Mouse (Mus musculus) liver, postnatal 0 days (tissue): ENCODE data around the gene Grid2ip. TPM values are rescaled to one million over a fixed set of nuclear protein-coding genes. Genes with fewer than 3 reads are reported as not detected.

Source experiments
- ATAC-seq: fragments of 200-750 bp; cut with Nextera tagmentation; 2 replicates; pipeline ENCODE4 v1.8.0; 2017; ENCODE audit warnings: mild to moderate bottlenecking, moderate library complexity
- DNase-seq: peaks from one replicate; pipeline ENCODE4 v3.0.0-alpha.2; 2016
- H3K27ac ChIP-seq: fragments of 300-500 bp; sonication (generic); 2 replicates; pipeline ENCODE4 v1.5.1; 2014; ENCODE audit warnings: antibody characterized with exemption, moderate library complexity, mild to moderate bottlenecking, low read depth
- H3K27me3 ChIP-seq: fragments of 300-500 bp; sonication (generic); 2 replicates; pipeline ENCODE4 v1.6.1; 2014; ENCODE audit warnings: low read length, control low read depth, mixed read lengths; ENCODE audit not compliant: insufficient read depth
- H3K36me3 ChIP-seq: fragments of 300-500 bp; sonication (generic); replicated peaks from 2 replicates; pipeline ENCODE4 v1.6.1; 2014; ENCODE audit warnings: mild to moderate bottlenecking, control low read depth, low read length, moderate library complexity, mixed read lengths; ENCODE audit not compliant: insufficient read depth
- H3K4me1 ChIP-seq: fragments of 300-500 bp; sonication (generic); 2 replicates; pipeline ENCODE4 v1.6.1; 2014; ENCODE audit warnings: antibody characterized with exemption, mild to moderate bottlenecking, control low read depth; ENCODE audit not compliant: insufficient read depth
- H3K4me2 ChIP-seq: fragments of 300-500 bp; sonication (generic); 2 replicates; pipeline ENCODE4 v1.6.1; 2014; ENCODE audit warnings: low read depth, mild to moderate bottlenecking, low read length, moderate library complexity, mixed read lengths
- H3K4me3 ChIP-seq: fragments of 300-500 bp; sonication (generic); 2 replicates; pipeline ENCODE4 v1.5.1; 2014; ENCODE audit warnings: low read depth, low read length
- H3K9ac ChIP-seq: fragments of 300-500 bp; sonication (generic); replicated peaks from 2 replicates; pipeline ENCODE4 v1.6.1; 2014; ENCODE audit warnings: mild to moderate bottlenecking, moderate library complexity
- H3K9me3 ChIP-seq: fragments of 300-500 bp; sonication (generic); 2 replicates; pipeline ENCODE4 v1.6.1; 2016; ENCODE audit warnings: mild to moderate bottlenecking, control low read depth, low read length, mixed read lengths
- CTCF ChIP-seq: sonication (generic); IDR thresholded peaks from 2 replicates; pipeline ENCODE4 v1.5.1; 2016; ENCODE audit warnings: antibody characterized with exemption, low read depth
- EP300 ChIP-seq: IDR thresholded peaks from 2 replicates; pipeline ENCODE4 v1.6.1; 2016; ENCODE audit warnings: antibody characterized with exemption, low read depth, mild to moderate bottlenecking
- WGBS: fragments of 180-500 bp; shearing (Covaris S2); extraction: QIAGEN DNeasy Blood & Tissue Kit; methylation state at CpG from one replicate; pipeline ENCODE4 v1.1.7; 2014; ENCODE audit not compliant: insufficient replicate concordance; 5-methylcytosine and 5-hydroxymethylcytosine counted together
- polyA plus RNA-seq: library from polyadenylated mRNA; unstranded; fragments of >200 nt; fragmentation: Nextera tagmentation; extraction: Ambion mirVana; gene quantifications from 2 replicates; pipeline ENCODE4 v1.2.1, GENCODE M21; 2015

Grid2ip gene
- polyA plus RNA-seq, 1 experiment from 2014 or later = not detected

DNA sequence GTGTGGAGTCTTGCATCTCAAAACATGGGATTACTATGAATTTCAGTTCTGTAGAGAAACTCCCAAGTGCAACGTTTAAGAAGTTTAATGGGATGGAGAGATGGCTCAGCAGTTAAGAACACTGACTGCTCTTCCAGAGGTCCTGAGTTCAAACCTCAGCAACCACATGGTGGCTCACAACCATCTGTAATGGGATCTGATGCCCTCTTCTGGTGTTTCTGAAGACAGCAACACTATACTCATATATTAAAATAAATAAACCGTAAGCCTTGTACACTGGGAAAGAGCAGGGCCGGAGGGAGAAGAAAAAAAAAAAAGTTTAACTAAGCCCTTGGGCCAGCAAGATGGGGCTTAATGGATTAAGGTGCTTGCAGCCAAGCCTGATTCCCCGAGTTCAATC lies 65.9 kb downstream of the Grid2ip start:
- Histone ChIP-seq H3K4me3 (no peak overlapping the region), H3K4me2 (no peak overlapping the region), H3K9me3 (no peaks in the 10 kb centered on the region), H3K36me3 (peaks cover 40% of the 10 kb centered on the region), H3K9ac (no peak overlapping the region), H3K27me3 (no peaks in the 10 kb centered on the region), H3K4me1 (no peaks in the 10 kb centered on the region), H3K27ac (no peak overlapping the region)
- WGBS = 81% methylated on average over 4 of the region's 4 CpGs
- DNase-seq (no peak), ATAC-seq (no peak)
- TF ChIP-seq EP300 (no peak), CTCF (peak; percentile 17; the same call in 1 of the 2 replicates)

DNA sequence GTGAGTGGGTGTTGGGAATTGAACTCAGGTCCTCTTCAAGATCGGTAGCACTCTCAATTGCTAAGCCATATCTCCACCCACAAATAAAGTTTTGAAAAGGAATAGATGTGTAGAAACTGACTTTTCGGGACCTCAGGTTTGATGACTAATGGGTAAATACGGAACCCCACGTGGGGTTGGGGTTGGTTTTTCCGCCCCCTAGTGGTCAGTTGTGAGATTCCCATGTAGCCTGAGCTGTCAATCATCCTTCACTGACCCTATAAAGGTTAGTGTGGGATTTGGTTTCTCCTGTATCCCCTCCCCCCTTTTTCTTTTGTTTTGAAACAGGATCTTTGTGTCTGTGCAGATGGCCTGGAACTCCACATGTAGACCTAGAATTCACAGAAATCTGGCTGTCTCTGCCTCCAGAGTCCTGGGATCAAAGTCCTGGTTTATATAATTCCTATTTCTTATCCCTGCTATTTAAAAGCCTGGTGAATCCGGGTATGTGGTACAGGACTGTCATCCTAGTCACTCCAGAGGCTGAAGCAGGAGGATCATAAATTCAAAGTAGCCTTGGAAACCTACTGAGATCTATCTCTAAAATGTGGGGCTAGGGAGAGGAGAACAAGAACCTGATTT lies 66.9 kb downstream of the Grid2ip start:
- Histone ChIP-seq H3K27ac (no peak overlapping the region), H3K9me3 (no peaks in the 10 kb centered on the region), H3K36me3 (peaks cover 30% of the 10 kb centered on the region), H3K27me3 (no peaks in the 10 kb centered on the region), H3K4me1 (no peaks in the 10 kb centered on the region), H3K4me3 (no peak overlapping the region), H3K4me2 (no peak overlapping the region), H3K9ac (no peak overlapping the region)
- WGBS = 18% methylated on average over 6 of the region's 6 CpGs
- peak; percentile 78 for DNase-seq
- TF ChIP-seq CTCF (peak; percentile 90), EP300 (no peak)
- peak; percentile 80 for ATAC-seq

DNA sequence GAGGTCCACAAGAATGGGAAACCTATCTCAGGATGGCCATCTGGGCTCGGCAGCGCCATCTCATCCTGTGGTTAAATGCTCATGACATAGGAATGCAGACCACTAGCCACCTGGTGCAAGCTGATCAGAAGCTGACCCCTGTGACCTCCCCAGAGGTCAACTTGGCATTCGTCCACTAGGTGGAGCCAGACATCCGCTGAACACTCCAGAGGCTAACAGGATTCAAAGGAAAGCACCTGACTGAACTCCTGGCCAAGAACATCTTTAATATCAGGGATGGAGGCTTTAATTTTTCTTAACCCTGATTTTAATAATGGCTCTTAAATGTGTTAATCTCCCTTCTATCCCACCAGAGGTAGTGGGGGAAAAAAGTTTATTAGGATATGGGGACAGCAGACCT lies 77.3 kb downstream of the Grid2ip start:
- ATAC-seq = peak; percentile 71
- no peaks in the 10 kb centered on the region for H3K4me1 ChIP-seq
- DNase-seq = peak; percentile 86
- no peak overlapping the region for H3K4me3 ChIP-seq
- no peak for TF ChIP-seq EP300
- TF ChIP-seq CTCF = peak; percentile 95
- H3K4me2 ChIP-seq = no peak overlapping the region
- WGBS = 9% methylated on average over 4 of the region's 4 CpGs
- H3K36me3 ChIP-seq = no peaks in the 10 kb centered on the region
- no peak overlapping the region for H3K9ac ChIP-seq
- no peaks in the 10 kb centered on the region for H3K9me3 ChIP-seq
- no peaks in the 10 kb centered on the region for H3K27me3 ChIP-seq
- H3K27ac ChIP-seq = no peak overlapping the region

DNA sequence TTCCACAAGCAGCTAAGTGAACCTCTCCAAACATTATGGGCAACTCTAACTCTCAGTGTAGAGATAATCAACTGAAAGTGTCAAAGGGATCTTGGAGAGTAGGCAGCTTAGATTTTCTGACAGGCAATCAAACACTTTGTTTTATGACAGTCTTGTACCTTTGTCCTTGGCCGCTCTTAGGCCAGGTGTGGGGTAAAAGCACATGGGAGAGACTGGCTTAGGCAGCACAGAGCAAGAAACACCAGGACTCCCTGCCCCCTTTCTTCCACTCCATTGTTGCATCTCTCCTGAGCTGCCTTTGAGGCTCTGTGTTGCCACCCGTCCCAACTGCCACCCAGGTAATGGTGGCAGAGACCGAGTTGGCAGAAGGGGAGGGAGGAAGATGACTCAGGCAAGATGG lies 84.2 kb downstream of the Grid2ip start:
- no peaks in the 10 kb centered on the region for H3K27me3 ChIP-seq
- no peak overlapping the region for H3K4me2 ChIP-seq
- TF ChIP-seq CTCF (no peak), EP300 (no peak)
- no peak overlapping the region for H3K9ac ChIP-seq
- no peak for DNase-seq
- no peak overlapping the region for H3K4me3 ChIP-seq
- WGBS = 77% methylated on average over 3 of the region's 3 CpGs
- H3K4me1 ChIP-seq = no peaks in the 10 kb centered on the region
- no peak overlapping the region for H3K27ac ChIP-seq
- H3K9me3 ChIP-seq = no peaks in the 10 kb centered on the region
- no peak for ATAC-seq
- no peaks in the 10 kb centered on the region for H3K36me3 ChIP-seq

DNA sequence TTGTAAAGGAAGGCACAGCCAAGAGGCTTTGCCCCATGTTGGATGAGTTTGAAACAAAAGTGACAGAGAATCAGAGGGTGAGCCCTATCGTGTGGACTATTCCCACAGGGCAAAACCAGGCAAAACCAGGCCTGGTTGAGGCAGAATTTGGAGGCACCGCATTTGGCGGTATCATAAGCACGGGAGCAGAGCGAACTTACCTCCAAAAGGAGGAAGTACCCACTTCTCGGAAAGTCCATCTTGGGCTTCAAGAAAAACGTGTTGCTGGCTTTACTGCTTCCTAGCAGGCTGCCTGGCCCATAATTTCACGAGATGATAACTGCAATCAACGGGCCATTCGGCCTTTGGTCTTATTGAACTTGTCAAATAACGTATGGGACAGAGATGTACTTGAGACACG lies 84.6 kb downstream of the Grid2ip start:
- Histone ChIP-seq H3K9me3 (no peaks in the 10 kb centered on the region), H3K27me3 (no peaks in the 10 kb centered on the region), H3K4me3 (no peak overlapping the region), H3K27ac (no peak overlapping the region), H3K4me1 (no peaks in the 10 kb centered on the region), H3K9ac (no peak overlapping the region), H3K36me3 (no peaks in the 10 kb centered on the region), H3K4me2 (no peak overlapping the region)
- DNase-seq (no peak), ATAC-seq (no peak)
- no peak for TF ChIP-seq CTCF
- TF ChIP-seq EP300 = no peak
- 61% methylated on average over 12 of the region's 12 CpGs for WGBS

Other genes starting within 250 kb of the Grid2ip start
- 8.4 and 10.5 TPM in 2 replicates for gene Rnf216, start 244.3 kb upstream of the Grid2ip start, polyA plus RNA-seq
- 0.11 TPM in 1 of 2 replicates, not detected in the other for gene Olfr718-ps1, start 209.8 kb upstream of the Grid2ip start, polyA plus RNA-seq
- 1.5 and 1.6 TPM in 2 replicates for gene Rbak, start 176.6 kb upstream of the Grid2ip start, polyA plus RNA-seq
- gene Spdye4b, start 176.3 kb upstream of the Grid2ip start, polyA plus RNA-seq = not detected in 2 replicates
- not detected in 2 replicates for gene Spdye4a, start 130.4 kb upstream of the Grid2ip start, polyA plus RNA-seq
- gene Zfp12, start 122.2 kb upstream of the Grid2ip start, polyA plus RNA-seq = 1.4 and 1.5 TPM in 2 replicates
- gene Zfp316, start 87.3 kb upstream of the Grid2ip start, polyA plus RNA-seq = 0.39 and 0.41 TPM in 2 replicates
- gene Zfp853, start 63.7 kb upstream of the Grid2ip start, polyA plus RNA-seq = not detected in 2 replicates
- gene E130309D02Rik, start 42.0 kb upstream of the Grid2ip start, polyA plus RNA-seq = 12.5 and 12.8 TPM in 2 replicates
- gene Zdhhc4, start 28.1 kb upstream of the Grid2ip start, polyA plus RNA-seq = 32.8 and 34.6 TPM in 2 replicates
- 146 and 160 TPM in 2 replicates for gene Kdelr2, start 46.5 kb downstream of the Grid2ip start, polyA plus RNA-seq
- 4.8 and 5.6 TPM in 2 replicates for gene Daglb, start 107.2 kb downstream of the Grid2ip start, polyA plus RNA-seq
- gene Rac1, start 170.7 kb downstream of the Grid2ip start, polyA plus RNA-seq = 162 and 173 TPM in 2 replicates